Mouse (Mus musculus) cerebellum, adult 2 months (tissue): ENCODE data around the gene Soga1. TPM values are rescaled to one million over a fixed set of nuclear protein-coding genes. Genes with fewer than 3 reads are reported as not detected.

ENCODE experiments used
- DNase-seq, 2 experiments: peaks; one replicate each; pipeline ENCODE4 v3.0.0; 2021
- H3K27ac ChIP-seq: fragments of 200-500 bp; 2 replicates; pipeline ENCODE4 v1.5.1; 2012; ENCODE audit warnings: low read length, control low read depth, inconsistent platforms; ENCODE audit not compliant: insufficient read depth
- H3K27me3 ChIP-seq: fragments of 200-500 bp; 2 replicates; pipeline ENCODE4 v1.6.1; 2012; ENCODE audit warnings: inconsistent platforms, mild to moderate bottlenecking, low read length, moderate library complexity; ENCODE audit not compliant: control insufficient read depth, insufficient read depth
- H3K4me1 ChIP-seq: fragments of 200-500 bp; 2 replicates; pipeline ENCODE4 v1.6.1; 2011; ENCODE audit warnings: low read length; ENCODE audit not compliant: control insufficient read depth, insufficient read depth
- H3K4me3 ChIP-seq: fragments of 200-500 bp; replicated peaks from 2 replicates; pipeline ENCODE3; 2011; ENCODE audit warnings: mild to moderate bottlenecking, low read depth, low read length, control low read depth; ENCODE audit not compliant: insufficient read depth
- CTCF ChIP-seq: fragments of 200-500 bp; IDR thresholded peaks from 2 replicates; pipeline ENCODE4 v1.5.1; 2011; ENCODE audit warnings: low read depth, mild to moderate bottlenecking, control low read depth, low read length, moderate library complexity, borderline replicate concordance; ENCODE audit not compliant: insufficient read depth
- POLR2A ChIP-seq: fragments of 200-500 bp; IDR thresholded peaks from 2 replicates; pipeline ENCODE4 v1.6.1; 2011; ENCODE audit warnings: low read length, control low read depth, borderline replicate concordance; ENCODE audit not compliant: insufficient read depth
- WGBS: fragments of 180-500 bp; shearing (Covaris S2); methylation state at CpG from one replicate; pipeline ENCODE4 v1.1.7; 2018; 5-methylcytosine and 5-hydroxymethylcytosine counted together
- polyA plus RNA-seq: library from polyadenylated mRNA; depleted of rRNA; stranded (reverse); fragments of >200 nt; gene quantifications from 2 replicates; pipeline ENCODE4 v1.2.3, GENCODE M21; 2012; rRNA removed

Gene Soga1
- polyA plus RNA-seq, 1 experiment: 38.3 TPM

DNA sequence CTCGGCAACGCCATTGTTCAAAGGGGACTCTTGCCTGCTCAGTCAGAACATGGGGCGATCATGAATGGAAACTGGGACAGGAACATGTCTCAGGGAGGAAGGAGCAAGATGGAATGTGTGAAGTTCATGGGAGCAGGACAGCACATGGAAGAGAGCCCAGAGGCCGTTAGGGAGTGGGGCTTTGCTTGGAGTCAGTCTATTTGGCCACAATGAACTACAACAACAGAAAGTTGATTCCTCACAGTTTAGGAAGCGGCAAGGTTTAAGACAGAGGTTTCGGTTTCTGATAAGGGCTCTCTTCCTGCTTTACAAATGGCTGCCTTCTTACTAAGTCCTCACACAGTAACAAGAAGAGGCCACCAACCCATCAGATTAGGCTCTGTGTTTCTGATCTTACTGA lies 111.7 kb downstream of the Soga1 start:
- no peak for DNase-seq
- TF ChIP-seq CTCF (no peak), POLR2A (no peak)
- H3K27ac ChIP-seq: no peak overlapping the region
- H3K27me3 ChIP-seq: no peaks in the 10 kb centered on the region
- WGBS: 44% methylated on average over 6 of the region's 6 CpGs
- peaks cover 33% of the 10 kb centered on the region for H3K4me1 ChIP-seq
- H3K4me3 ChIP-seq: no peak overlapping the region

Other genes starting within 250 kb of the Soga1 start
- gene Tgif2, start 239.2 kb downstream of the Soga1 start, polyA plus RNA-seq: 1.8 and 2.3 TPM in 2 replicates
- gene 4930518I15Rik, start 221.3 kb downstream of the Soga1 start, polyA plus RNA-seq: 5.4 and 5.8 TPM in 2 replicates
- gene Rab5if, start 216.1 kb downstream of the Soga1 start, polyA plus RNA-seq: 145 and 149 TPM in 2 replicates
- gene Sla2, start 192.1 kb downstream of the Soga1 start, polyA plus RNA-seq: 0.06 and 0.07 TPM in 2 replicates
- gene Ndrg3, start 87.2 kb downstream of the Soga1 start, polyA plus RNA-seq: 782 and 861 TPM in 2 replicates
- gene Dsn1, start 72.1 kb downstream of the Soga1 start, polyA plus RNA-seq: 4.6 and 4.8 TPM in 2 replicates
- 6.0 and 7.1 TPM in 2 replicates for gene Tldc2, start 7.8 kb upstream of the Soga1 start, polyA plus RNA-seq
- 22.4 and 22.6 TPM in 2 replicates for gene Samhd1, start 56.0 kb upstream of the Soga1 start, polyA plus RNA-seq
- 2.8 and 3.1 TPM in 2 replicates for gene Rbl1, start 125.3 kb upstream of the Soga1 start, polyA plus RNA-seq
- gene Rpn2, start 199.8 kb upstream of the Soga1 start, polyA plus RNA-seq: 143 and 152 TPM in 2 replicates
- 1.1 and 1.3 TPM in 2 replicates for gene Mroh8, start 200.3 kb upstream of the Soga1 start, polyA plus RNA-seq